Mouse (Mus musculus) NIH3T3 (cell line): ENCODE data around the gene Tap2.
A peak's percentile ranks its signal among the peaks of the same experiment; 100 is the strongest.

Source experiments
- DNase-seq: peaks from one replicate; pipeline ENCODE4 v3.0.0-alpha.2; 2012; ENCODE audit warnings: low read depth

Gene Tap2

DNA sequence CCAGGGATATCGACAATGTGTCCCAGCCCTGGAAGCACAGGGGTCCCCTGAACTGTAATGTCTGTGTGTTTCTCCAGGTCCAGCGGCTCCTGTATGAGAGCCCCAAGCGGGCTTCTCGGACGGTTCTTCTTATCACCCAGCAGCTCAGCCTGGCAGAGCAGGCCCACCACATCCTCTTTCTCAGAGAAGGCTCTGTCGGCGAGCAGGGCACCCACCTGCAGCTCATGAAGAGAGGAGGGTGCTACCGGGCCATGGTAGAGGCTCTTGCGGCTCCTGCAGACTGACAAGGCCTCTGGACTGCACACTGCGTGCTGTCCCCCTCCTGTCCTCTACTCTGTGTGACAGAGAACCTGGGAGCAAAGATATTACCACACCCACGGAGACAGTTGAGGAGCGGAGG lies 6.8 kb upstream of the Tap2 start:
- DNase-seq = no peak

DNA sequence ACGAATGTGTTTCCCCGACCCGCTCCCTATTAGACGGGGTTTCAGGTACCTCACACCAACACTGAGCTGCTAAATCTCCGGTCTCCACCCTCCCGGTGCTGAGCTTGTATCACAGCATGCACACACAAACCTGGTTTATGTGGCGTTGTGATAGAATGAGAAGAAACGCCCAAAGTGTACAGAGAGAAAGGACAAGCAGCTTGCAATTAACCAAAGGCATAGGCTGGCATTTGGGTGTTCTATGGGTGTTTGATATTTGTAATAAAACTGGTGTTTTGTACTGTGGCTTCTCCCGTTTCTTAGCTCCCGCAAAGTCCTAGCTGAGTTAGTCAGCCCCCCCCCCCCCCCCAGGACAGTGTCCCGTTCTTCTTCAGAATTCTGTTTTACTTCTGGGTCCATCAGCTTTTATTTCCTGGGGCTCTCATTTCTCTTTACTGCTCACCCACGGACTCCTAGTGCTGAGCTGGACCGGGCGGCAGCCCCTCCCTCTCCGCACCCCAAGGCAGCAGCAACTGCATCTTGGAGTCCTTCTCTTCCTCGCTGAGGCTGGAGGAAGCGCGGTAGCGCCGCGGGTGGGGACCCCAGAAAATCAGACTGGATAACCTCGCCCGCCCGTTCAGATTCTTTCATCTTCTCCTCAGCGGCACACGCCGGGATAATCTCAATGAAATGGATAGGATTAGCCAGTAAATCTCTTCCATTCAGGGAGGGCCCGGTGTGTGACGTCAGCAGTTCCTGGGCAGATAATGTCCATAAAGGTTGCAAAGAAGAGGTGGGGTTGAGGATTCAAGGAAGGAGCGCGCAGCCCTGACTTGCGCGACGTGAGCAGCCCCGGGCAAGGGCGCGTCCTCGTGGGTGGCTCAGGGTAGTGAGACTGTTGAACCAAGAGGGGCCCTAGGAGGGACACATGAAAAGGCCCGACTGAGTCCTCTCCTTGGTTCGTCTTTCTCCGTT lies 6.1 kb upstream of the Tap2 start, which contains the start of gene Psmb8:
TSS of gene Psmb8 (plus strand) at position 781 of the 954 bp plus-strand sequence.
- DNase-seq = peak; percentile 81

DNA sequence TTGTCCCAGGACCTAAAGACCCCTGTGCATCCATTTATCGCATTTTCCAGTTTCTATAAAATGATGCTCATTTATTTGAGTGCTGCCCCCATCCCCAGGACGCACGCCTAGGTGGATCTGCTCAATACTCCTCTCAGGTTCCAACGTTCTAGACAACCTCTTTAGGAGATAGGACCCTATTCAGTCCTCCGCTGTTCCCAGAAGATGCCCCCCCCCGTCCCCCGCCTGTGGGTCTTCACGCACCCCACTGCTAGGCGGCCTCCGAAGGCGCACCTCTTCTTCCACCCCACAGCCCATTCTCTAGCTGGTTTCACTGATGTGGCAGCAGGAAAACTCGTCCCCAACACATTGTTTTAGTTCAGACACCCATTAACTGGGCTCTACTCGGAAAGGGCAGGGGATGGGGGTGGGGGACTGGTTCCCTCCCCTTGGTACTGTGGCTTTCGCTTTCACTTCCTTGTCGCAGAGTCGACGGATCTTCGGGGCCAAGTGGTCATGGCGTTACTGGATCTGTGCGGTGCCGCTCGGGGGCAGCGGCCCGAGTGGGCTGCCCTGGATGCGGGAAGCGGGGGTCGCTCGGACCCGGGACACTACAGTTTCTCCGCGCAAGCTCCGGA lies 5.3 kb upstream of the Tap2 start:
- DNase-seq = no peak

DNA sequence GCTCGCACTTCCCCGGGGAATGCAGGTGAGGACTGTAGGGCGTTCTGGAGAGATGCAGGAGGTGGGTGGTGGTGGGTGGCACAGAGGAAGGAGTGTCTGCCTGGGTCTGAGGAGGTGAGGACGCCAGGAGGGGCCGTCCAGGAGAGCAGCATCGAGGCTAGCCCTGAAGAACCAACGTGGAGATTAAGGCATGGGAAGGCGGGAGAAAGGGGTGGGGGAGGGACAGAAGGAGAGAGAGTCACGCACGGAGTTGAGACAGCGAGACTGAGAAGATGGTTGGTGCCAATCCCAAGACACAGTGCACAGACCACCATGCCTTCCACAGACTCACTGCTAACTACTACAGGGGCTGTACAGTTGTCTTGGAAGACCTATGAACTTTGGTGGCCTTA lies 4.8 kb upstream of the Tap2 start:
- DNase-seq = no peak

DNA sequence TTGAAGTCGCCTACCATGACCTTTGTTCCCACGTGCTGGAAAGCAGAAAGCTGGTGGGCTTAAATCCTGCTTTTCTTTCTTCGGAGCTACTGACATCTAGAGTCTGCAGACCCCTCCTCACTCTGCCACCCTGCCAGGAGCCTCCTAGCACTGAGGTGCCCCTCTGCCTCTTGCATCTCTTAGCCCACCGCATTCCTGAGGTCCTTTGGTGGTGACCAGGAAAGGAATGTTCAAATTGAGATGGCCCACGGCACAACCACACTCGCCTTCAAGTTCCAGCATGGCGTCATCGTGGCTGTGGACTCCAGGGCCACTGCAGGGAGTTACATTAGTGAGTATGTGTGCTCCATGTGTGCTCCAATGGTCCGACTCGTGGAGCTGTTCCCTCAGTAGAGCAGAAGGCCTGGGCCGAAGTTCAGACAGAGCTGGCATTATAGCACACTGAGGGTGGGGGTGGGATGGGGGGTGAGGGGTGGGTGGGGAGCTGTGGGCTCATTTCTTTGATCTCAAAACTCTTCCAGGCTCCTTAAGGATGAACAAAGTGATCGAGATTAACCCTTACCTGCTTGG lies 4.2 kb upstream of the Tap2 start:
- no peak for DNase-seq

DNA sequence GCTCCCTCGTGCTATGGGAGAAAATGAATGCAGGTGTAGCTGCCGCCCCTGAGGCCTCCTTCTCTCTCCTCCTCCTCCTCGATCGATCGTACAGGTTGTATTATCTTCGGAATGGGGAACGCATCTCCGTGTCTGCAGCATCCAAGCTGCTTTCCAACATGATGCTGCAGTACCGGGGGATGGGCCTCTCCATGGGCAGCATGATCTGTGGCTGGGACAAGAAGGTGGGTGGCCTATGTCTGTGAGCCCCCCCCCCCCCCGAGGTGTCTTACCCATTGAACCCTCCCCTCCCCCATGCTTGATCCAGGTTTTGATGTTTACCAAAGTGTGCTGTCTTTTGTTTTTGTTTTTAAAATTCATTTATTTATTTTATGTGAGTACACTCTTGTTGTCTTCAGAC lies 3.3 kb upstream of the Tap2 start:
- no peak for DNase-seq

DNA sequence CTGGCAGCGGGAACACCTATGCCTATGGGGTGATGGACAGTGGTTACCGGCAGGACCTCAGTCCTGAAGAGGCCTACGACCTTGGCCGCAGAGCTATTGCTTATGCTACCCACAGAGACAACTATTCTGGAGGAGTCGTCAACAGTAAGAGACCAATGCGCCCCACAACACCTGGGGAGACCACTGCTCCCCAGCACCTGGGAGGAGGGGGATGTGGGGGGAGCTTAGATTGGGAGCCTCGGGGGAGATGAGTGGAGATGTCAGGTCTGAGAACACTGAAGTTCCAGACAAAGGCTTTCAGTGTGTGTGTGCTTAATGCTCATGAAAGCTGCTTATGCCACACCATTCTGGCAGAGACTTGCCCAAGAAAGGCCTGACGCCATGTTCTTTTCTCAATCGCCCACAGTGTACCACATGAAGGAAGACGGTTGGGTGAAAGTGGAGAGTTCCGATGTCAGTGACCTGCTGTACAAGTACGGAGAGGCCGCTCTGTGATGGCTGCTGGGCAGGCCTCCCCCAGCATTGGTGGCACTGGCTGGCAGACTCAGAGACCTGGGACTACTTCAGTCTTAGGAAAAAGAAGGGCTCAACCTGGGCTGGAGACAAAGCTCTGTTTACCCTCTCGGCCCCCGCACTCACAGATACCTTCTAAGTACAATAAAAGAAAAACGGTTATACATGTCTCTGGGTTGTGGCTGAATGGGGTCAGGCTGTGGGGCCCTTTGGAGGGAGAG lies 2.4 kb upstream of the Tap2 start:
- no peak for DNase-seq

DNA sequence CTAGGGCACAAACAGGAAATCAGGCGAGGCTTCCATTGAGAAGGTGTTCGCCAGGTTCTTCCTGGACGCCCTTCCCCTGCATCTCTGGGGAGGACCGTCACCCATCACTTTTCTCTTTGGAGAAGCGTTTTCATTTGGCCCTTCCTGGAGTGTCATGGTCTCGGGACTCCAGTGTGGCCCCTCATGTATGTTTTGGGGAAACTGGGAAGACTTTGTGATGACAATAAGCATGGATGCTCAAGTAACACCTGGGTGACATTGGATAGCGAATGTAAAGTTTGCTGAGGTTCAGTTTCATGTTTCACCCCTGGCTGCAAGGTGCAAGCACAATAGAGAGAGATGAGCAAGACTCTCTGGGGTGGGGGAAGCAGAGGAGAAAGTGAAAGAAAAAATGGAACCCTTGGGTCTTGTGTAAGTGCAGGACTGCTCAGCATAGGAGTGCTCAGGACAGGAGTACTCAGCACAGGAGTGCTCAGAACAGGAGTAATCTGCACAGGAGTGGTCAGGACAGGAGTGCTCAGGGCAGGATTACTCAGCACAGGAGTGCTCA lies 1.7 kb upstream of the Tap2 start:
- DNase-seq = no peak

DNA sequence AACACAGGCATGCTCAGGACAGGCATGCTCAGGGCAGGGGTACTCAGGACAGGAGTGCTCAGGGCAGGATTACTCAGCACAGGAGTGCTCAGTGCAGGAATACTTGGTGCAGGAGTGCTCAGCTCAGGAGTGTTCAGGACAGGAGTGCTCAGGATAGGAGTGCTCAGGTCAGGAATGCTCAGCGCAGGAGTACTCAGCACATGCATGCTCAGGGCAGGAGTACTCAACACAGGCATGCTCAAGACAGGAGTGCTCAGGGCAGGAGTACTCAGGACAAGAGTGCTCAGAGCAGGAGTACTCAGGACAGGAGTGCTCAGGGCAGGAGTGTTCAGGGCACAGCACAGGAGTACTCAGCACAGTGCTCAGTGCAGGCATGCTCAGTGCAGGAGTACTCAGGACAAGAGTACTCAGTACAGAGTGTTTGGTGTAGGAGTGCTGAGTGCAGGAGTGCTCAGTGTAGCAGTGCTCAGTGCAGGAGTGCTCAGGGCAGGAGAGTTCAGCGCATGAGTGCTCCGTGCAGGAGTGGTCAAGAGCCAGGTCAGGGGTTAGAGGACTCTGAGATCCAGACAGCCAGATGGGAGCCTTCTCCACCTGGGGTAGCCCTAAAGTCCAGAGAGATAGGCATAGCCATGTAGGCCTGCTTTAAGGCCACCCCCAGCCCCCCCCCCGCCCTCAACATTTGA lies 426 bp upstream of the Tap2 start:
- no peak for DNase-seq

DNA sequence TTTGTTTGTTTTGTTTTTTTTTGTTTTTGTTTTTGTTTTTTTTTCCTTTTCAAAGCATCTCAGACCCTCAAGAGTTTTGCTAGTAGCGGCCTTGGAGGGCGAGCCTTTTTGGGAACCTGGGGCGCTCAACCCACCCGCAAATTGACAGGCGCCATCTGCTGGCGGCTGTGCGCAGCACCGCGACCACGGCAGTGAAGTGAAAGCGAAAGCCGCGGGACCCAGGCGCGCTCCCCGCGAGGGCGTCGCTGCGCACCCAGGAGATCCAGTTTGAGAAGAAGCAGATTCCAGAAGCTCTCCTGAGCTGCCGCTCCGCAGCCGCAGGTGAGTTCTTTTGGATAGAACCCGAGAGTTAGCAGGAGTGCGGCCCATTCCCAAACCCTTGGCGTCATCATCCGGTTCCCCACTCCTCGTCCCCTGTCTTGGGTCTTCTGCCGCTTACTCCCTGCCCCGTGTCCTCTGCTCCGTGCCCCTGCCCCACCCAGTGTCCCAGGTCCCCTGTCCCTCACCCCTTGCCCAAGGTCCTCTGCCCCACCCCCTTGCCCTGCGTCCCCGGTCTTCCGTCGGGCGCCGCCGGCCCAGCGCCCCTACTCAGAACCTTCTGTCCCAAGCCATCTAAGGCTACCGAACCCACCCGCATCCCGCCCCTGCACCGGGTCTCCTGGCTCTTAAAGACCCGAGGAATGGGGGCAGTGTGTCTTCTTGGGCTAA lies 1.1 kb downstream of the Tap2 start:
- peak; percentile 96 for DNase-seq

DNA sequence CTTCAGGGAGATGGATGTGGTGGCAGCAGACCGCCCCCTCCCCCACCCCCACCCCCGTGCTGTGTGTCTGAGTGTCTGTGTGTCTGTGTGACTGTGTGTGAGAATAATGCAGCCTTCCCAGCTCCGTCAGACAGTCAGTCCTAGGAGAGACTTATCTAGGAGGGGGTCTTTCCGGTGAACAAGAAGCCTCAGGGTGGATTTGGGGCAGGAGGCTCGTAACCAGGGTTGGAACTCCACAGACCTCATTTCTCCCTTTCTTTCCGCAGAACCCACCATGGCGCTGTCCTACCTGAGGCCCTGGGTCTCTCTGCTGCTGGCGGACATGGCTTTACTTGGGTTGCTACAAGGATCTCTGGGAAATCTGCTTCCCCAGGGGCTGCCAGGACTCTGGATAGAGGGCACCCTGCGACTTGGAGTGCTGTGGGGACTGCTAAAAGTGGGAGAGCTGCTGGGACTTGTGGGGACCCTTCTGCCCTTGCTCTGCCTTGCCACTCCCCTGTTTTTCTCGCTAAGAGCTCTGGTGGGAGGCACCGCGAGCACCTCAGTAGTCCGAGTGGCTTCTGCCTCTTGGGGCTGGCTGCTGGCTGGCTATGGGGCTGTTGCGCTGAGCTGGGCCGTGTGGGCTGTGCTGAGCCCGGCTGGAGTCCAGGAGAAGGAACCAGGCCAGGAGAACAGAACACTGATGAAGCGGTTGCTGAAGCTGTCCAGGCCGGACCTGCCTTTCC lies 1.9 kb downstream of the Tap2 start:
- peak; percentile 55 for DNase-seq

DNA sequence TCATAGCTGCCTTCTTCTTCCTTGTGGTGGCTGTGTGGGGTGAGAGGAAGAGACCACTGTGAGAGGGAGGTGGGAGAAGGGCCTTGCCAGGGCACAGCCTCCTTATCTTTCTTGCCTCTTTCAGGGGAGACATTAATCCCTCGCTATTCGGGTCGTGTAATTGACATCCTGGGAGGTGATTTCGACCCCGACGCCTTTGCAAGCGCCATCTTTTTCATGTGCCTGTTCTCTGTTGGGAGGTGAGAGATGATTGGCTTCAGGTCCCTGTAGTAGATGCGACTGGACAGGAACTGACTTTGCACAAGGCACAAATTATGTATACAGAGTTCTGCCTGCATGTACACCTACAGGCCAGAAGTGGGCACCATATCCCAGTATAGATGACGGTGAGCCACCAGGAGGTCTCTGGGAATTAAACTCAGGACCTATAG lies 2.4 kb downstream of the Tap2 start:
- DNase-seq = peak; percentile 76

DNA sequence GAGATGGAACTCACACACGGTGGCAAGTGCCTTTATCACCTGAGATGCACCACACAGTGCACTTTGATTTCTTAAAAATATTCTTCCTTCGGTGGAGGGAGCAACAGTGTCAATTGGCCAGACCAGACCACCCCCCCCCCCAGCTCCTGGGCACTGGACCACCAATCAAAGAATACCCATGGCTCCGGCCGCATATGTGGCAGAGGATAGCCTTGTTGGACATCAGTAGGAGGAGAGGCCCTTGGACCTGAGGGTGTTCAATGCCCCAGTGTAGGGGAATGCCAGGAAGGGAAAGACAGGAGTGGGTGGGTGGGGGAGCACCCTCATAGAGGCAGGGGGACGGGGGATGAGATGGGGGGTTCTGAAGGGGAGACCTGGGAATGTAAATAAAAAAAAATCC lies 3.4 kb downstream of the Tap2 start:
- DNase-seq = no peak

DNA sequence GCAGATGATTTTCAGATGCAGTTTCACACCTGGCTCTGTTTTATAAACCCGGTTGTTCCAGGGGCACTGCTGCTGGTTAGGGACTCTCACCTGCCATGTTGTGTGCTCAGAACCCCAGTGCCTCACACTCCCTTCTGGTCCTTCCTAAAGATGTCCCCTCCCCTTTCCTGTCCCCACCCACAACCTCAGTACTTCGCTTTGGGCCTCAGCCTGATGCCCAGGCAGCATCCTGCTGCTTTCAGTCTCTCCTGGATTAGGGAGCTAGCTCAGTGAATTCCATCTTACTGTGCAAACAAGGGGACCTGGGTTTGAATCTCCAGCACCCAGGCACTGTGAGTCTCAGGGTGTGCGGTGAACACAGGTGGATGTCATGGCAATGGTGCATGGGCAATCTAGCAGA lies 4.1 kb downstream of the Tap2 start:
- DNase-seq = no peak

DNA sequence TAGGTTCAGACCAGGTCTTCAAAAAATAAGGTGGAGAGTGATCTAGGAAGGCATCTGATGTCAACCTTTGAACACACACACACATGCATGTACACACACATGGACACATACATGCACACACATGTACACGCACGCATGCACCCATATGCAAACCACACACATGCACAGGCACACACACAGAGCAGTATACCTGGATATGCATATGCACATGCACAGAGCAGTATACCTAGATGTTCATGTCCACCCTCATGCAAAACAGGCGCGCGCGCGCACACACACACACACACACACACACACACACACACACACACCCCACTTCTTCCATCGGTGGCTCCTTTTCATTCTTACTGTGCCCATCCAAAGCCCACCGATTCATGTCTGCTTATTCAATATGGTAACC lies 4.5 kb downstream of the Tap2 start:
- no peak for DNase-seq

DNA sequence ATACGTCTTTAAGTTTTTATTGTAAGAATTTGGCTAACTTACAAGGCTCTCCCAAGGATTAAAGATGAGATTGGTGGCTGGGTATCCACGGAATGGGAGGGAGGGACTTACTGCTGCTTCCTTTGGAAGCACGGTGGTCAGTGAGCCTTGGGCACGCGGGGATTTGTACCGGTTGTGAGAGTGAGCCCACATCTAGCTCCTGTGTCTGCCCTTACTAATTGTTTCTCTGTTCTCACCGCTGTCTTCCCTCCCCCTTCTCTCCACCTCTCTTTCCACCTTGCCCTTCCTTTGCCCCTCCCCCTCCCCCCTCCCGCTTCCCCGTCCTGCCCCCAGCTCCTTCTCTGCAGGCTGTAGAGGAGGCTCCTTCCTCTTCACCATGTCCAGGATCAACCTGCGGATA lies 5.1 kb downstream of the Tap2 start:
- no peak for DNase-seq

DNA sequence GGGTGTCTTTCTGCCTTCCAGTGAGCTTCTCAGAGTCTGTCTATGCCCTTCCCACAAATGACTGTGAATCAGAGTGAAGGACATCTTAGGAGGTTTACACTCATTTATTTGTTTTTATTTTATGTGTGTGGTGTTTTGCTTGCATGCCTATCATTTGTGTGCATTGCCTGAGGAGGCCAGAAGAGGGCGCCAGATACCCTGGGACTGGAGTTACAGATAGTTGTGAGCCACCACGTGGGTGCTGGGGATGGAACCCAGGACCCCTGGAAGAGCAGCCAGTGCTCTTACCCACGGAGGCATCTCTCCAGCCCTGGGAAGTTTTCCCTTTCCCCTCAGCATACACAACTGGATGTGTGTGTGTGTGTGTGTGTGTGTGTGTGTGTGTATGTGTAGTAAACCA lies 6.4 kb downstream of the Tap2 start:
- DNase-seq = peak; percentile 31

DNA sequence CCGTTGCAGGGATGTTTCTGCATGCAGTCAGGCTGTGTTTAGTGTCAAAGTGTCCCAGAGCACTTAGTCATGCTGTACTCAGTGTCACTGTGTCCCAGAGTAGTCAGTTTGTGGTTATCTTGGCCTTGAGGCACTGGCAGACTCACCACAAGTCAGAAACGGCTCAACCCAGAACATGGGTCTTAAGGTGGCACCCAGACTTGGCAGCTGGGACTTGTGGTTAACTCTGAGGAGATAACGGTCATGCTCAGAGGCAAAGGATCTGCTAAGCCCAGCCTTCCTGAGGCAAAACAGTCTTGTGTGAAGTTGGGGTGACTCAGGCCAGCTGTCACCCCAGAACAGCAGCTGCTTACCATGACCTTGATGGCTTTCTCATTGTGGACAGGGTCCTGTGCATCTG lies 7.3 kb downstream of the Tap2 start:
- DNase-seq = peak; percentile 24

DNA sequence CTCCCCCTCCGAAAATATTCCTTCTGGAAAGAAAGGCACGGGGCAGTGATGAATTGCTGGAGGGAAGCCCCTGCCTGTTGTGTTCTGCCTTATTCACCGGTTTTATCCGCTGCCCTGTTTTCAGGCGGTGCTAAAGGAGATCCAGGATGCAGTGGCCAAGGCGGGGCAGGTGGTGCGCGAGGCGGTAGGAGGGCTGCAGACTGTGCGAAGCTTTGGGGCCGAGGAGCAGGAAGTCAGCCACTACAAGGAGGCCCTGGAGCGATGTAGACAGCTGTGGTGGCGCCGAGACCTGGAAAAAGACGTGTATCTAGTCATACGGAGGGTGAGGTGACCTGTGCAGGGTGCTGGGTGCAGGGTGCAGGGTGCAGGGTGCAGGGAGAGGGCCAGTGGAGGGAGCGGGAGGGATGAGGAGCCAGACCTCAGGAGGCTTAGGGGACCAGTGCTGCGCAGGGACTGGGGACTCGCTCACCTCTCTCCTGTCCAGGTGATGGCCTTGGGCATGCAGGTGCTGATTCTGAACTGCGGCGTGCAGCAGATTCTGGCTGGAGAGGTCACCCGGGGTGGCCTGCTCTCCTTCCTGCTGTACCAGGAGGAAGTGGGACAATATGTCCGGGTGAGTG lies 8.5 kb downstream of the Tap2 start:
- DNase-seq = no peak

DNA sequence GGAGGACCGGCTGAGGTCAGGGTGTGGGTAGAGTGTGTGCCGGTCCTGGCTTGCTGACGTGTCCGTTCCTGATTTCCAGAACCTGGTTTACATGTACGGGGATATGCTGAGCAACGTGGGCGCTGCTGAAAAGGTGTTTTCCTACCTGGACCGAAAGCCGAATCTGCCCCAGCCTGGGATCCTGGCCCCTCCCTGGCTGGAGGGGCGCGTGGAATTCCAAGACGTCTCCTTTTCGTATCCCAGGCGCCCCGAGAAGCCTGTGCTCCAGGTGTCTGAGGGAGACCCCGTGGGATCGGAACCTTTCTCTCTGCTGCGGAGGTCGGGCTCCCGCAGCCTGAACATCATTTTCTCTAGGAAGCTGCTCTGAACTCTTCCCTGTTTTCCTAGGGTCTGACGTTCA lies 10.6 kb downstream of the Tap2 start:
- DNase-seq = no peak
